Mouse (Mus musculus): ENCODE measurements around the gene Tcerg1l.

DNA sequence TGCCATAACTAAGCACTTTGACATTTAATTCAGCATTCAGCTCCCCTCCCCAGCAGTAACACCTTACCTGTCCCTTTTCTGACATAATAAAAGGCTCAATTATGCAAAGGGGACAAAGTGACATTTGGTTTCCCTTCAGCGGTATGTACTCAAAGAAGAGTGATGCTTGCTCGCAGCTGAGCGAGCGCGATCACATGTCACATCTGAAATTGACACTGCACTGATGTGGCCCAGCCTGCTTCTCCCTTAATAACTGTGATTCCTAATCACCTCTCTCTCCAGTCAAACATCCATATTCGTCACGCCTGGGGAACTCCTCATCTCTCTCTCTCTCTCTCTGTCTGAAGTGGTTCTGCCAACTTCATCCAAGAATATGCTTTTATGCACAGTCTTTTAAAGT is 126.2 kb downstream of the Tcerg1l start:
- TF ChIP-seq CTCF (conservative IDR thresholded peaks at IDR 0.05; ENCODE audit: insufficient read depth, insufficient read length, low read depth, low read length) (no peak), POLR2A (IDR thresholded peaks at IDR 0.05; ENCODE audit: low read depth, low read length) (no peak)
